ENCODE assay signal across 24 mouse cellular contexts in the genomic region with DNA sequence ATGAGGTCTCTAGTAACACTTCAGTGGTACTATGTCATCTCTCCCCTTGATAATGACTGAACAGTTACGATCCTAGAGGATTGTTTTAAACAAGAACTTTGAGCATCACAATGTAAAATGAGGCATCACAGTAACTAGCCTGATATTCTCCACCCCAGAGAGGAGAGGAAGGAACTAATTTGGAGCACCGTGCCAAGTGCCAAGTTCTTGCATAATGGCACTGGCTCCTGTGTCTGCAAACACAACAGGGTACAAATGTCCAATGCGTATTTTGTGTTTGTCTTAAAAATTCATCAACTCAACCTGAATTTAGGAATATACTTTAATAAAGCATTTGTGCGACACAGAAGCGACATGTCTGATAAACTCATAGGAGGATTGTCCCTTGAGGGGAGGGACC. TPM values are rescaled to one million over a fixed set of nuclear protein-coding genes. Genes with fewer than 3 reads are reported as not detected.
A peak's percentile ranks its signal among the peaks of the same experiment; 100 is the strongest.
DNase-seq lines count a peak whose midpoint lies in the region; ATAC-seq and TF ChIP-seq lines count a peak whose summit lies in the region.
"Had no signal": no experiment of that assay in that cellular context is flagged by ENCODE, and none has a peak within 500 bp of the region (broad histone marks: within the 10 kb centered on the region; RNA-seq: fewer than 3 reads in every experiment).

No protein-coding gene starts in this region.

- peak; percentile 38 for ATAC-seq in liver, postnatal 0 days
- ATAC-seq in hindbrain, postnatal 0 days, result no peak
- ATAC-seq: forebrain, embryonic 13.5 days; intestine, embryonic 16.5 days; liver, embryonic 12.5 days; midbrain, embryonic 15.5 days had no signal

- no peak for TF ChIP-seq POLR2A in kidney, adult 2 months (IDR thresholded peaks at IDR 0.05; ENCODE audit: low read depth, low read length)

- no peaks in the 10 kb centered on the region for H3K9me3 ChIP-seq in liver, postnatal 0 days (ENCODE audit: low read length)
- no peaks in the 10 kb centered on the region for H3K9me3 ChIP-seq in hindbrain, postnatal 0 days (ENCODE audit: low read length)
- H3K9me3 ChIP-seq: forebrain, embryonic 13.5 days; G1E; hindbrain, embryonic 12.5 days; liver, embryonic 12.5 days; midbrain, embryonic 10.5 days; midbrain, embryonic 15.5 days had no signal

- H3K27me3 ChIP-seq in kidney, adult 2 months (replicated peaks; ENCODE audit: control insufficient read depth, insufficient read depth, low read length), result no peaks in the 10 kb centered on the region
- H3K27me3 ChIP-seq in liver, postnatal 0 days (ENCODE audit: insufficient read depth, low read length), result no peaks in the 10 kb centered on the region
- no peaks in the 10 kb centered on the region for H3K27me3 ChIP-seq in hindbrain, postnatal 0 days (ENCODE audit: insufficient read depth, low read length)
- H3K27me3 ChIP-seq: forebrain, embryonic 13.5 days; hindbrain, embryonic 12.5 days; liver, embryonic 12.5 days; midbrain, embryonic 15.5 days had no signal

- no peak overlapping the region for H3K9ac ChIP-seq in liver, postnatal 0 days (replicated peaks)
- no peak overlapping the region for H3K9ac ChIP-seq in hindbrain, postnatal 0 days (replicated peaks; ENCODE audit: low read length)
- H3K9ac ChIP-seq: forebrain, embryonic 13.5 days; hindbrain, embryonic 12.5 days; liver, embryonic 12.5 days; lung, embryonic 14.5 days; midbrain, embryonic 15.5 days had no signal

- no peak overlapping the region for H3K27ac ChIP-seq in kidney, adult 2 months (ENCODE audit: insufficient read depth, low read depth, low read length)
- peak overlapping the region; percentile 36; the same call in 1 of the 2 replicates for H3K27ac ChIP-seq in liver, postnatal 0 days (ENCODE audit: low read depth)
- no peak overlapping the region for H3K27ac ChIP-seq in hindbrain, postnatal 0 days
- H3K27ac ChIP-seq: forebrain, embryonic 13.5 days; hindbrain, embryonic 12.5 days; liver, embryonic 12.5 days; midbrain, embryonic 10.5 days; midbrain, embryonic 15.5 days had no signal

- H3K4me2 ChIP-seq in liver, postnatal 0 days (ENCODE audit: low read depth, low read length), result no peak overlapping the region
- no peak overlapping the region for H3K4me2 ChIP-seq in hindbrain, postnatal 0 days (ENCODE audit: low read depth, low read length)
- H3K4me2 ChIP-seq: forebrain, embryonic 13.5 days; heart, embryonic 11.5 days; hindbrain, embryonic 12.5 days; liver, embryonic 12.5 days; lung, embryonic 14.5 days; midbrain, embryonic 15.5 days had no signal

- 76% methylated on average over 5 of the region's 5 CpGs for WGBS in kidney, adult 2 months
- 79% methylated on average over 5 of the region's 5 CpGs for WGBS in liver, postnatal 0 days (ENCODE audit: insufficient replicate concordance)
- WGBS in hindbrain, postnatal 0 days, result 87% methylated on average over 5 of the region's 5 CpGs

- no peaks in the 10 kb centered on the region; the same call in 1 of the 2 replicates for H3K4me1 ChIP-seq in kidney, adult 2 months (ENCODE audit: control insufficient read depth, insufficient read depth, low read length)
- peaks cover 18% of the 10 kb centered on the region; the same call in 1 of the 2 replicates for H3K4me1 ChIP-seq in liver, postnatal 0 days (ENCODE audit: insufficient read depth)
- H3K4me1 ChIP-seq in hindbrain, postnatal 0 days (ENCODE audit: insufficient read depth, low read length), result no peaks in the 10 kb centered on the region

- DNase-seq in cerebellum, adult 18-20 months, result peak; percentile 33 to 52
- DNase-seq in cerebellum, adult 11 months, result no peak
- DNase-seq in kidney, adult 2 months, result peak; percentile 28
- no peak for DNase-seq in kidney, postnatal 4 days
- DNase-seq in liver, postnatal 0 days, result peak; percentile 65
- DNase-seq in liver, result no peak
- peak; percentile 74 for DNase-seq in adipocyte (ENCODE audit: low spot score)
- DNase-seq in hindbrain, postnatal 0 days (ENCODE audit: low spot score), result no peak
- DNase-seq: adrenal gland, postnatal 25 days; gastrocnemius, postnatal 14 days; heart, postnatal 36 days; layer of hippocampus, adult 9-11 months; lung, embryonic 14.5 days; right cerebral cortex, postnatal 4 days; thymus, adult 2 months; thymus, postnatal 36 days had no signal

- no peak for TF ChIP-seq CTCF in kidney, adult 2 months (conservative IDR thresholded peaks at IDR 0.05; ENCODE audit: insufficient read depth, insufficient read length, low read depth, low read length)
- TF ChIP-seq CTCF in liver, postnatal 0 days (IDR thresholded peaks at IDR 0.05; ENCODE audit: low read depth), result no peak
- no peak for TF ChIP-seq CTCF in hindbrain, postnatal 0 days (IDR thresholded peaks at IDR 0.05; ENCODE audit: low read depth)

- no peak for TF ChIP-seq EP300 in liver, postnatal 0 days (IDR thresholded peaks at IDR 0.05; ENCODE audit: low read depth)

- no peak overlapping the region for H3K4me3 ChIP-seq in kidney, adult 2 months (ENCODE audit: insufficient read depth, low read depth, low read length)
- H3K4me3 ChIP-seq in liver, postnatal 0 days (ENCODE audit: low read depth, low read length), result no peak overlapping the region
- no peak overlapping the region for H3K4me3 ChIP-seq in hindbrain, postnatal 0 days (ENCODE audit: low read length)
- H3K4me3 ChIP-seq: forebrain, embryonic 13.5 days; hindbrain, embryonic 12.5 days; liver, embryonic 12.5 days; midbrain, embryonic 10.5 days; midbrain, embryonic 15.5 days had no signal

- peaks cover 3% of the 10 kb centered on the region for H3K36me3 ChIP-seq in kidney, adult 2 months (ENCODE audit: control insufficient read depth, insufficient read depth, low read length)
- H3K36me3 ChIP-seq in liver, postnatal 0 days (replicated peaks; ENCODE audit: insufficient read depth, low read length), result peaks cover 47% of the 10 kb centered on the region
- peaks cover 29% of the 10 kb centered on the region for H3K36me3 ChIP-seq in hindbrain, postnatal 0 days (ENCODE audit: insufficient read depth, low read length)

RNA-seq across cellular contexts. Expression of a gene that starts 2.8 kb away (rescaled TPM):
- 5.6 and 6.9 TPM in 2 replicates for polyA plus RNA-seq in kidney, adult 2 months (2012; rRNA removed)
- polyA plus RNA-seq in liver, postnatal 0 days (2015; fragmentation: Nextera tagmentation; extraction: Ambion mirVana), result 7.9 and 9.8 TPM in 2 replicates
- total RNA-seq in hindbrain, postnatal 0 days (2014; rRNA removed), result 0.68 and 0.73 TPM in 2 replicates
- polyA plus RNA-seq in hindbrain, postnatal 0 days (2015; fragmentation: Nextera tagmentation; extraction: Ambion mirVana), result 3.4 and 3.7 TPM in 2 replicates
- total RNA-seq: heart, postnatal 36 days had no signal

Comparison
In these comparisons a context has a peak if more than half of its experiments do, and no peak if none do; other contexts are left out.
1. DNase-seq: peak in cerebellum, adult 18-20 months (2 of 2), kidney, adult 2 months (single experiment), liver, postnatal 0 days (single experiment) and adipocyte (single experiment); none in cerebellum, adult 11 months (single experiment), kidney, postnatal 4 days (0 of 2), liver (single experiment) and hindbrain, postnatal 0 days (single experiment).